Mouse (Mus musculus) erythroblast, embryonic 14.5 days (primary cell): ENCODE results near the gene Hic1.

Experiments used
- GATA1 ChIP-seq: IDR thresholded peaks from 2 replicates; pipeline ENCODE4 v1.6.1; 2012; ENCODE audit warnings: low read length, inconsistent platforms, mixed read lengths
- TAL1 ChIP-seq: IDR thresholded peaks from 3 replicates; pipeline ENCODE4 v1.6.1; 2012; ENCODE audit warnings: low read length, inconsistent platforms, mixed read lengths

DNA sequence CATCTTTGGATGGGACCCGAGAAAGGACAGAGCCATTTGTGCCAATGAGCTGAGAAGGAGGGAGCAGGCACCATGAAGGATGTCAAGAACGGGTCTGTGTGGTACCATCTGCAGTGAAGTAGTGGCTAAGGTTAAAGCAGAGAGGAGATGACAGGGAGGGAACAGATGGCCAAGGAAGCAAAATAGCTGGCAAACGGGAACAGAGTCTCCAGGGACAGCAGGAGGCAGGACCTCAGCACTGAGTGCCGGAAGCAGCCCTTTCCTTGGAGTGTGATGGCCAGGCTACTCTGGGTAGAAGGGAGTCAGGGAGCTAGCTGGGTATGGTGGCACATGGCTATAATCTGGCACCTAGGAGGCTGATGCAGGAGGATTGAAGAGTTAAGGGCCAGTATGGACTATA, 29.5 kb upstream of the Hic1 start:
- TF ChIP-seq GATA1 (no peak), TAL1 (no peak)
